Comparison of ENCODE assay signal across 8 mouse cellular contexts in genomic region chr10:128744211-128744610, GRCm38 (mm10). TPM values are rescaled to one million over a fixed set of nuclear protein-coding genes. Genes with fewer than 3 reads are reported as not detected.
DNase-seq lines count a peak whose midpoint lies in the region; ATAC-seq and TF ChIP-seq lines count a peak whose summit lies in the region.

No protein-coding gene starts in this region.

- no peak for TF ChIP-seq CTCF in cerebellum, adult 2 months (IDR thresholded peaks at IDR 0.05; ENCODE audit: borderline replicate concordance, insufficient read depth, low read depth, low read length)
- TF ChIP-seq CTCF in spleen, adult 2 months (IDR thresholded peaks at IDR 0.05; ENCODE audit: extremely low read depth, insufficient read depth, insufficient read length, insufficient replicate concordance), result no peak

- no peak for TF ChIP-seq POLR2A in cerebellum, adult 2 months (IDR thresholded peaks at IDR 0.05; ENCODE audit: borderline replicate concordance, insufficient read depth, low read length)
- no peak for TF ChIP-seq POLR2A in spleen, adult 2 months (IDR thresholded peaks at IDR 0.05; ENCODE audit: low read depth, low read length)

- H3K4me1 ChIP-seq in cerebellum, adult 2 months (ENCODE audit: control insufficient read depth, insufficient read depth, low read length), result peaks cover 4% of the 10 kb centered on the region; the same call in 1 of the 2 replicates
- peaks cover 8% of the 10 kb centered on the region; the same call in 1 of the 2 replicates for H3K4me1 ChIP-seq in spleen, adult 2 months (ENCODE audit: control insufficient read depth, insufficient read depth, insufficient read length)
- H3K4me1 ChIP-seq in neural tube, embryonic 14.5 days (ENCODE audit: control insufficient read depth, insufficient read depth, low read length), result peaks cover 7% of the 10 kb centered on the region; the same call in 1 of the 2 replicates

- peak overlapping the region; percentile 91 for H3K4me2 ChIP-seq in neural tube, embryonic 14.5 days (ENCODE audit: low read depth, low read length)

- no peaks in the 10 kb centered on the region for H3K27me3 ChIP-seq in cerebellum, adult 2 months (ENCODE audit: control insufficient read depth, insufficient read depth, low read length)
- no peaks in the 10 kb centered on the region for H3K27me3 ChIP-seq in spleen, adult 2 months (ENCODE audit: control insufficient read depth, insufficient read depth, low read length)
- H3K27me3 ChIP-seq in neural tube, embryonic 14.5 days (ENCODE audit: control insufficient read depth, insufficient read depth, low read length), result peaks cover 12% of the 10 kb centered on the region

- no peaks in the 10 kb centered on the region for H3K9me3 ChIP-seq in neural tube, embryonic 14.5 days (ENCODE audit: control insufficient read depth, low read length)

- H3K27ac ChIP-seq in cerebellum, adult 2 months (ENCODE audit: insufficient read depth, low read length), result no peak overlapping the region
- H3K27ac ChIP-seq in spleen, adult 2 months (ENCODE audit: insufficient read depth, low read length), result peak overlapping the region; percentile 97
- H3K27ac ChIP-seq in neural tube, embryonic 14.5 days (ENCODE audit: low read depth, low read length), result no peak overlapping the region

- H3K4me3 ChIP-seq in cerebellum, adult 2 months (replicated peaks; ENCODE audit: insufficient read depth, low read depth, low read length), result peak overlapping the region; percentile 95
- peak overlapping the region; percentile 97 for H3K4me3 ChIP-seq in spleen, adult 2 months (ENCODE audit: extremely low read depth, insufficient read depth, insufficient read length)
- H3K4me3 ChIP-seq in neural tube, embryonic 14.5 days (ENCODE audit: low read depth, low read length), result peak overlapping the region; percentile 59

- 38% methylated on average over 8 of the region's 8 CpGs for WGBS in cerebellum, adult 2 months
- WGBS in spleen, adult 2 months, result 30% methylated on average over 8 of the region's 8 CpGs
- 16% methylated on average over 8 of the region's 8 CpGs for WGBS in neural tube, embryonic 14.5 days

- no peak for ATAC-seq in neural tube, embryonic 14.5 days (ENCODE audit: low read depth)
- ATAC-seq in monocyte, adult 5-6 weeks (replicated peaks; ENCODE audit: insufficient number of reproducible peaks, low FRiP score, low TSS enrichment, poor library complexity, severe bottlenecking), result no peak

- peak overlapping the region; percentile 68 for H3K9ac ChIP-seq in neural tube, embryonic 14.5 days (replicated peaks; ENCODE audit: low read depth, low read length)

- DNase-seq in cerebellum, adult 2 months, result no peak
- DNase-seq in cerebellum, adult 8-10 months, result no peak
- DNase-seq in spleen, adult 2 months (ENCODE audit: low read depth in 1 of 2, low spot score in 2 of 2), result no peak
- no peak for DNase-seq in spleen, postnatal 4 days (ENCODE audit: low spot score in 2 of 2)
- DNase-seq in kidney, postnatal 25 days, result peak; percentile 45 to 78
- no peak for DNase-seq in left cerebral cortex, adult 18-20 months (ENCODE audit: low spot score in 2 of 2)

- H3K36me3 ChIP-seq in spleen, adult 2 months (ENCODE audit: control insufficient read depth, insufficient read depth, low read length), result 0 out of 2 replicates have a peak, but pooled peaks cover 2% of the 10 kb centered on the region
- no peaks in the 10 kb centered on the region for H3K36me3 ChIP-seq in neural tube, embryonic 14.5 days (ENCODE audit: control insufficient read depth, insufficient read depth, low read length)

RNA-seq across cellular contexts. Expression of gene Dgka, which starts 0.4 kb away (rescaled TPM):
- 16.0 and 17.1 TPM in 2 replicates for polyA plus RNA-seq in cerebellum, adult 2 months (2012; rRNA removed)
- 124 and 126 TPM in 2 replicates for polyA plus RNA-seq in spleen, adult 2 months (2012; rRNA removed)
- 7.8 and 9.2 TPM in 2 replicates for polyA plus RNA-seq in neural tube, embryonic 14.5 days (2014; fragmentation: Nextera tagmentation; extraction: Ambion mirVana)
- total RNA-seq in left cerebral cortex, adult 18-20 months (2021), result 1 to 10 TPM; 8.2 to 8.5 TPM
- total RNA-seq in monocyte, adult 5-6 weeks (2017), result 68.7 to 107 TPM (median 86.0 TPM) in 3 replicates

RNA-seq across cellular contexts. Expression of gene Pym1, which starts 3.5 kb away (rescaled TPM):
- polyA plus RNA-seq in cerebellum, adult 2 months (2012; rRNA removed), result 37.2 and 39.7 TPM in 2 replicates
- polyA plus RNA-seq in spleen, adult 2 months (2012; rRNA removed), result 31.7 and 34.7 TPM in 2 replicates
- polyA plus RNA-seq in neural tube, embryonic 14.5 days (2014; fragmentation: Nextera tagmentation; extraction: Ambion mirVana), result 36.0 and 41.9 TPM in 2 replicates
- 10 to 100 TPM; 25.0 to 25.7 TPM for total RNA-seq in left cerebral cortex, adult 18-20 months (2021)
- total RNA-seq in monocyte, adult 5-6 weeks (2017), result 30.7 to 38.7 TPM (median 34.9 TPM) in 3 replicates

RNA-seq across cellular contexts. Expression of gene Cdk2, which starts 39.4 kb away (rescaled TPM):
- 3.8 and 3.9 TPM in 2 replicates for polyA plus RNA-seq in cerebellum, adult 2 months (2012; rRNA removed)
- 19.5 and 19.8 TPM in 2 replicates for polyA plus RNA-seq in spleen, adult 2 months (2012; rRNA removed)
- polyA plus RNA-seq in neural tube, embryonic 14.5 days (2014; fragmentation: Nextera tagmentation; extraction: Ambion mirVana), result 8.6 and 15.9 TPM in 2 replicates
- total RNA-seq in left cerebral cortex, adult 18-20 months (2021), result 1 to 10 TPM; 1.4 to 2.6 TPM
- 14.5 to 21.4 TPM (median 19.5 TPM) in 3 replicates for total RNA-seq in monocyte, adult 5-6 weeks (2017)

RNA-seq across cellular contexts. Expression of gene Pmel, which starts 40.2 kb away (rescaled TPM):
- polyA plus RNA-seq in cerebellum, adult 2 months (2012; rRNA removed), result 1.00 and 1.5 TPM in 2 replicates
- polyA plus RNA-seq in spleen, adult 2 months (2012; rRNA removed), result 0.66 and 9.3 TPM in 2 replicates
- 0.63 and 0.99 TPM in 2 replicates for polyA plus RNA-seq in neural tube, embryonic 14.5 days (2014; fragmentation: Nextera tagmentation; extraction: Ambion mirVana)
- total RNA-seq in left cerebral cortex, adult 18-20 months (2021), result under 1 TPM; 0.54 to 0.88 TPM
- total RNA-seq in monocyte, adult 5-6 weeks (2017), result not detected in 3 replicates

RNA-seq across cellular contexts. Expression of gene Mmp19, which starts 46.5 kb away (rescaled TPM):
- 0.61 and 0.70 TPM in 2 replicates for polyA plus RNA-seq in cerebellum, adult 2 months (2012; rRNA removed)
- polyA plus RNA-seq in spleen, adult 2 months (2012; rRNA removed), result 1.7 and 1.8 TPM in 2 replicates
- 0.70 and 0.71 TPM in 2 replicates for polyA plus RNA-seq in neural tube, embryonic 14.5 days (2014; fragmentation: Nextera tagmentation; extraction: Ambion mirVana)
- total RNA-seq in left cerebral cortex, adult 18-20 months (2021), result under 1 TPM; 0.63 to 0.66 TPM
- 0.53 to 10.5 TPM (median 2.5 TPM) in 3 replicates for total RNA-seq in monocyte, adult 5-6 weeks (2017)

Comparison
In these comparisons a context has a peak if more than half of its experiments do, and no peak if none do; other contexts are left out.
1. DNase-seq: peak in kidney, postnatal 25 days (2 of 2); none in cerebellum, adult 2 months (0 of 2), cerebellum, adult 8-10 months (single experiment), spleen, adult 2 months (0 of 2), spleen, postnatal 4 days (0 of 2) and left cerebral cortex, adult 18-20 months (0 of 2).
2. Peak in every context shown above with its lines, with median percentiles within 50 percentile points of each other: H3K4me3 ChIP-seq.